Mouse (Mus musculus): ENCODE measurements around the gene Slc25a51. TPM values are rescaled to one million over a fixed set of nuclear protein-coding genes. Genes with fewer than 3 reads are reported as not detected.
"Not testable (repeated sequence)": the region's sequence is repeated elsewhere in the genome, so short reads cannot be mapped to it uniquely, and the experiment has no call there.

Slc25a51 gene
- polyA plus RNA-seq, 1 experiment, result 88.7 TPM

GRCm38 (mm10) chr4:45393658-45394057 is 14.9 kb downstream of the Slc25a51 start:
- no peak for DNase-seq
- no peak overlapping the region for H3K27ac ChIP-seq (ENCODE audit: control insufficient read depth, insufficient read depth, low read length)
- H3K4me3 ChIP-seq (ENCODE audit: control insufficient read depth, insufficient read depth, low read length), result no peak overlapping the region
- H3K36me3 ChIP-seq (ENCODE audit: control insufficient read depth, insufficient read depth, low read length), result peaks cover 19% of the 10 kb centered on the region
- WGBS, result 80% methylated on average over 5 of the region's 5 CpGs
- no peak for TF ChIP-seq POLR2A (IDR thresholded peaks at IDR 0.05; ENCODE audit: control insufficient read depth, extremely low read depth, insufficient read depth, low read length, poor library complexity)
- TF ChIP-seq CTCF (IDR thresholded peaks at IDR 0.05; ENCODE audit: borderline replicate concordance, control insufficient read depth, extremely low read depth, insufficient read depth, low read length, poor library complexity), result no peak
- no peaks in the 10 kb centered on the region for H3K4me1 ChIP-seq (replicated peaks; ENCODE audit: control insufficient read depth, insufficient read depth, low read length)
- no peaks in the 10 kb centered on the region for H3K27me3 ChIP-seq (ENCODE audit: control insufficient read depth, insufficient read depth, low read length)

GRCm38 (mm10) chr4:45392994-45393393 is 15.6 kb downstream of the Slc25a51 start:
- no peak overlapping the region for H3K27ac ChIP-seq (ENCODE audit: control insufficient read depth, insufficient read depth, low read length)
- WGBS, result 47% methylated on average over 8 of the region's 8 CpGs
- no peak overlapping the region for H3K4me3 ChIP-seq (ENCODE audit: control insufficient read depth, insufficient read depth, low read length)
- no peak for DNase-seq
- no peak for TF ChIP-seq CTCF (IDR thresholded peaks at IDR 0.05; ENCODE audit: borderline replicate concordance, control insufficient read depth, extremely low read depth, insufficient read depth, low read length, poor library complexity)
- no peak for TF ChIP-seq POLR2A (IDR thresholded peaks at IDR 0.05; ENCODE audit: control insufficient read depth, extremely low read depth, insufficient read depth, low read length, poor library complexity)
- H3K4me1 ChIP-seq (replicated peaks; ENCODE audit: control insufficient read depth, insufficient read depth, low read length), result no peaks in the 10 kb centered on the region
- H3K36me3 ChIP-seq (ENCODE audit: control insufficient read depth, insufficient read depth, low read length), result peaks cover 13% of the 10 kb centered on the region
- no peaks in the 10 kb centered on the region for H3K27me3 ChIP-seq (ENCODE audit: control insufficient read depth, insufficient read depth, low read length)

- peaks cover 8% of the 10 kb centered on the region for H3K36me3 ChIP-seq (ENCODE audit: control insufficient read depth, insufficient read depth, low read length)
- no peak for DNase-seq
- TF ChIP-seq CTCF (IDR thresholded peaks at IDR 0.05; ENCODE audit: borderline replicate concordance, control insufficient read depth, extremely low read depth, insufficient read depth, low read length, poor library complexity), result no peak
- TF ChIP-seq POLR2A (IDR thresholded peaks at IDR 0.05; ENCODE audit: control insufficient read depth, extremely low read depth, insufficient read depth, low read length, poor library complexity), result no peak
- H3K27me3 ChIP-seq (ENCODE audit: control insufficient read depth, insufficient read depth, low read length), result no peaks in the 10 kb centered on the region
- H3K27ac ChIP-seq (ENCODE audit: control insufficient read depth, insufficient read depth, low read length), result no peak overlapping the region
- H3K4me1 ChIP-seq (replicated peaks; ENCODE audit: control insufficient read depth, insufficient read depth, low read length), result no peaks in the 10 kb centered on the region
- WGBS, result 68% methylated on average over 11 of the region's 11 CpGs
- no peak overlapping the region for H3K4me3 ChIP-seq (ENCODE audit: control insufficient read depth, insufficient read depth, low read length)
These were observed 16.0 kb downstream of the Slc25a51 start for GRCm38 (mm10) chr4:45392572-45392971.

- TF ChIP-seq CTCF (IDR thresholded peaks at IDR 0.05; ENCODE audit: borderline replicate concordance, control insufficient read depth, extremely low read depth, insufficient read depth, low read length, poor library complexity) (no peak), POLR2A (IDR thresholded peaks at IDR 0.05; ENCODE audit: control insufficient read depth, extremely low read depth, insufficient read depth, low read length, poor library complexity) (no peak)
- no peaks in the 10 kb centered on the region for H3K27me3 ChIP-seq (ENCODE audit: control insufficient read depth, insufficient read depth, low read length)
- H3K4me3 ChIP-seq (ENCODE audit: control insufficient read depth, insufficient read depth, low read length), result no peak overlapping the region
- WGBS, result 67% methylated on average over 4 of the region's 4 CpGs
- no peak for DNase-seq
- no peaks in the 10 kb centered on the region for H3K4me1 ChIP-seq (replicated peaks; ENCODE audit: control insufficient read depth, insufficient read depth, low read length)
- peaks cover 4% of the 10 kb centered on the region; the same call in 1 of the 2 replicates for H3K36me3 ChIP-seq (ENCODE audit: control insufficient read depth, insufficient read depth, low read length)
- no peak overlapping the region for H3K27ac ChIP-seq (ENCODE audit: control insufficient read depth, insufficient read depth, low read length)
These were observed 16.5 kb downstream of the Slc25a51 start for GRCm38 (mm10) chr4:45392099-45392498.

- H3K4me3 ChIP-seq (ENCODE audit: control insufficient read depth, insufficient read depth, low read length); H3K27ac ChIP-seq (ENCODE audit: control insufficient read depth, insufficient read depth, low read length); DNase-seq; H3K4me1 ChIP-seq (replicated peaks; ENCODE audit: control insufficient read depth, insufficient read depth, low read length); H3K27me3 ChIP-seq (ENCODE audit: control insufficient read depth, insufficient read depth, low read length); H3K36me3 ChIP-seq (ENCODE audit: control insufficient read depth, insufficient read depth, low read length): not testable (repeated sequence)
- WGBS, result 93% methylated on average over 5 of the region's 5 CpGs
These were observed 21.3 kb downstream of the Slc25a51 start for GRCm38 (mm10) chr4:45387296-45387695.

GRCm38 (mm10) chr4:45382133-45382532 is 26.4 kb downstream of the Slc25a51 start:
- not testable (repeated sequence) for H3K36me3 ChIP-seq (ENCODE audit: control insufficient read depth, insufficient read depth, low read length); H3K4me3 ChIP-seq (ENCODE audit: control insufficient read depth, insufficient read depth, low read length); H3K27me3 ChIP-seq (ENCODE audit: control insufficient read depth, insufficient read depth, low read length); H3K27ac ChIP-seq (ENCODE audit: control insufficient read depth, insufficient read depth, low read length); DNase-seq; H3K4me1 ChIP-seq (replicated peaks; ENCODE audit: control insufficient read depth, insufficient read depth, low read length)
- WGBS, result 92% methylated on average over 2 of the region's 2 CpGs

GRCm38 (mm10) chr4:45380903-45381580 is 27.5 kb downstream of the Slc25a51 start:
- not testable (repeated sequence) for H3K36me3 ChIP-seq (ENCODE audit: control insufficient read depth, insufficient read depth, low read length); H3K4me1 ChIP-seq (replicated peaks; ENCODE audit: control insufficient read depth, insufficient read depth, low read length); H3K4me3 ChIP-seq (ENCODE audit: control insufficient read depth, insufficient read depth, low read length); H3K27ac ChIP-seq (ENCODE audit: control insufficient read depth, insufficient read depth, low read length); H3K27me3 ChIP-seq (ENCODE audit: control insufficient read depth, insufficient read depth, low read length); DNase-seq
- 96% methylated on average over 10 of the region's 10 CpGs for WGBS
